Mouse (Mus musculus) left cerebral cortex, postnatal 4 days (tissue): ENCODE results near the gene Lzic. TPM values are rescaled to one million over a fixed set of nuclear protein-coding genes. Genes with fewer than 3 reads are reported as not detected.
"Not testable (repeated sequence)": the region's sequence is repeated elsewhere in the genome, so short reads cannot be mapped to it uniquely, and the experiment has no call there.

Experiments used
- DNase-seq: peaks from one replicate; pipeline ENCODE4 v3.0.0-alpha.2; 2022
- intact Hi-C: fragments of 180-260 bp; cut with DNase I; formaldehyde crosslinking; loops from one replicate; pipeline ENCODE4 v1.15.1; 2025
- total RNA-seq, 2 experiments: library from RNA; stranded (reverse); gene quantifications; 2 replicates each; pipeline ENCODE4 v1.2.3; 2021

Lzic gene
- total RNA-seq, result 10 to 100 TPM; 63.7 to 66.2 TPM

- intact Hi-C loops, result no loop called here
- peak; percentile 95 for DNase-seq
Observed at GRCm38 (mm10) chr4:149485053-149485824, at the start of gene Lzic, which contains the start of gene Nmnat1. TSS of gene Lzic (plus strand) at chr4:149485229. TSS of gene Nmnat1 (minus strand) at chr4:149485202.

GRCm38 (mm10) chr4:149440576-149440975 lies 44.5 kb upstream of the Lzic start:
- intact Hi-C loops, result no loop called here
- DNase-seq, result no peak

- intact Hi-C loops, result no loop called here
- DNase-seq, result no peak
Observed at GRCm38 (mm10) chr4:149442436-149442835, 42.6 kb upstream of the Lzic start.

- intact Hi-C loops, result no loop called here
- no peak for DNase-seq
Observed at GRCm38 (mm10) chr4:149444465-149444864, 40.6 kb upstream of the Lzic start.

- DNase-seq, result peak; percentile 94
- intact Hi-C loops, result no loop called here
Observed at GRCm38 (mm10) chr4:149444964-149445701, 39.9 kb upstream of the Lzic start.

GRCm38 (mm10) chr4:149445868-149446267 lies 39.2 kb upstream of the Lzic start:
- intact Hi-C loops, result no loop called here
- DNase-seq, result peak; percentile 76

GRCm38 (mm10) chr4:149446309-149446708 lies 38.7 kb upstream of the Lzic start:
- no peak for DNase-seq
- intact Hi-C loops, result no loop called here

GRCm38 (mm10) chr4:149450636-149451035 lies 34.4 kb upstream of the Lzic start:
- DNase-seq, result no peak
- intact Hi-C loops, result no loop called here

GRCm38 (mm10) chr4:149453656-149454055 lies 31.4 kb upstream of the Lzic start:
- peak; percentile 51 for DNase-seq
- intact Hi-C loops, result no loop called here

GRCm38 (mm10) chr4:149454263-149454662 lies 30.8 kb upstream of the Lzic start:
- intact Hi-C loops, result no loop called here
- DNase-seq, result peak; percentile 36

GRCm38 (mm10) chr4:149454879-149455278 lies 30.1 kb upstream of the Lzic start, which contains the start of gene Rbp7:
TSS of gene Rbp7 (minus strand) at chr4:149454978.
- intact Hi-C loops, result no loop called here
- no peak for DNase-seq

GRCm38 (mm10) chr4:149457163-149457562 lies 27.9 kb upstream of the Lzic start:
- DNase-seq, intact Hi-C loops: not testable (repeated sequence)

GRCm38 (mm10) chr4:149457831-149458430 lies 27.1 kb upstream of the Lzic start:
- no peak for DNase-seq
- intact Hi-C loops, result no loop called here

GRCm38 (mm10) chr4:149458526-149458925 lies 26.5 kb upstream of the Lzic start:
- intact Hi-C loops, result no loop called here
- no peak for DNase-seq

GRCm38 (mm10) chr4:149459425-149459824 lies 25.6 kb upstream of the Lzic start:
- no peak for DNase-seq
- intact Hi-C loops, result no loop called here

- DNase-seq, intact Hi-C loops: not testable (repeated sequence)
Observed at GRCm38 (mm10) chr4:149460475-149460874, 24.6 kb upstream of the Lzic start.

GRCm38 (mm10) chr4:149461579-149462304 lies 23.3 kb upstream of the Lzic start:
- intact Hi-C loops, result no loop called here
- peak; percentile 12 for DNase-seq

GRCm38 (mm10) chr4:149462305-149462971 lies 22.6 kb upstream of the Lzic start:
- intact Hi-C loops, result no loop called here
- no peak for DNase-seq

- intact Hi-C loops, result no loop called here
Observed at GRCm38 (mm10) chr4:149463435-149463950, 21.5 kb upstream of the Lzic start.

GRCm38 (mm10) chr4:149469557-149469956 lies 15.5 kb upstream of the Lzic start:
- intact Hi-C loops, result no loop called here

More at GRCm38 (mm10) chr4:149463435-149463950, 21.5 kb upstream of the Lzic start:
- no peak for DNase-seq

More at GRCm38 (mm10) chr4:149469557-149469956, 15.5 kb upstream of the Lzic start:
- DNase-seq, result no peak
